Mouse (Mus musculus) liver, embryonic 13.5 days (tissue): ENCODE data around the gene Gm45623. TPM values are rescaled to one million over a fixed set of nuclear protein-coding genes. Genes with fewer than 3 reads are reported as not detected.

Experiments
- ATAC-seq: fragments of 200-750 bp; cut with Nextera tagmentation; 2 replicates; pipeline ENCODE4 v1.8.0; 2017; ENCODE audit warnings: low read depth, mild to moderate bottlenecking, moderate number of reproducible peaks, moderate library complexity
- DNase-seq: peaks from one replicate; pipeline ENCODE4 v3.0.0; 2022
- H3K27ac ChIP-seq: fragments of 300-500 bp; sonication (generic); 2 replicates; pipeline ENCODE4 v1.5.1; 2015; ENCODE audit warnings: moderate library complexity, mild to moderate bottlenecking, inconsistent platforms
- H3K27me3 ChIP-seq: fragments of 300-500 bp; sonication (generic); 2 replicates; pipeline ENCODE4 v1.6.1; 2015; ENCODE audit warnings: mild to moderate bottlenecking, inconsistent platforms
- H3K36me3 ChIP-seq: fragments of 300-500 bp; sonication (generic); 2 replicates; pipeline ENCODE4 v1.6.1; 2015; ENCODE audit warnings: mild to moderate bottlenecking, inconsistent platforms
- H3K4me1 ChIP-seq: fragments of 300-500 bp; sonication (generic); replicated peaks from 2 replicates; pipeline ENCODE4 v1.6.1; 2015; ENCODE audit warnings: inconsistent platforms
- H3K4me2 ChIP-seq: fragments of 300-500 bp; sonication (generic); 2 replicates; pipeline ENCODE4 v1.6.1; 2015; ENCODE audit warnings: inconsistent platforms, mild to moderate bottlenecking, moderate library complexity
- H3K4me3 ChIP-seq: fragments of 300-500 bp; sonication (generic); replicated peaks from 2 replicates; pipeline ENCODE4 v1.5.1; 2015; ENCODE audit warnings: mild to moderate bottlenecking, inconsistent platforms
- H3K9ac ChIP-seq: fragments of 300-500 bp; sonication (generic); 2 replicates; pipeline ENCODE4 v1.6.1; 2015; ENCODE audit warnings: mild to moderate bottlenecking, inconsistent platforms
- H3K9me3 ChIP-seq: fragments of 300-500 bp; sonication (generic); replicated peaks from 2 replicates; pipeline ENCODE4 v1.6.1; 2016; ENCODE audit warnings: inconsistent platforms
- WGBS: fragments of 180-500 bp; shearing (Covaris S2); methylation state at CpG from one replicate; pipeline ENCODE4 v1.1.7; 2015; ENCODE audit not compliant: insufficient replicate concordance; 5-methylcytosine and 5-hydroxymethylcytosine counted together
- polyA plus RNA-seq: library from polyadenylated mRNA; unstranded; fragments of >200 nt; fragmentation: Nextera tagmentation; extraction: Ambion mirVana; gene quantifications from 2 replicates; pipeline ENCODE4 v1.2.1, GENCODE M21; 2015

Gm45623 gene
- polyA plus RNA-seq, 1 experiment from 2014 or later = not detected

DNA sequence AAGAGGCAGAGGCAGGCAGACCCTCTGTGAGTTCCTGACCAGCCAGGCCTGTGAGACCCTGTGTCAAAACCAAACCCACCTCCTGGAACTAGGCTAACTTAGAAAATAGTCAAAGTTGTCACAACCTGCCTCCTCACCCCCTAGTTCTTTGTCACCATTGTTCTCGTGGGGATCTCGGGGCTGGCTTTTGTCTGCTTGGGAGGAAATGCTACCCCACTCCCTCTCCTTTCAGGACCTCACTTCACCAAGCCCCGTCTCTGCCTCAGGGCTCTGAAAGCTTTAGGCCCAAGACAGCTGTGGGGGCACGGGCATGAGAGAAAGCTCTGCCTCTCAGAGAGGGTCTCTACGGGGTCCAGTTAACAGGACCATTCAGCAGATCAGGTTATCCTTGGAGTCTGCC lies 1.9 kb downstream of the Gm45623 start:
- ATAC-seq = no peak
- 28% methylated on average over 5 of the region's 5 CpGs for WGBS
- DNase-seq = no peak
- H3K9me3 ChIP-seq = no peaks in the 10 kb centered on the region
- H3K27ac ChIP-seq = no peak overlapping the region
- no peak overlapping the region for H3K9ac ChIP-seq
- no peaks in the 10 kb centered on the region for H3K36me3 ChIP-seq
- H3K4me1 ChIP-seq = peaks cover 18% of the 10 kb centered on the region
- no peak overlapping the region for H3K4me3 ChIP-seq
- no peak overlapping the region for H3K4me2 ChIP-seq
- H3K27me3 ChIP-seq = peaks cover 71% of the 10 kb centered on the region

DNA sequence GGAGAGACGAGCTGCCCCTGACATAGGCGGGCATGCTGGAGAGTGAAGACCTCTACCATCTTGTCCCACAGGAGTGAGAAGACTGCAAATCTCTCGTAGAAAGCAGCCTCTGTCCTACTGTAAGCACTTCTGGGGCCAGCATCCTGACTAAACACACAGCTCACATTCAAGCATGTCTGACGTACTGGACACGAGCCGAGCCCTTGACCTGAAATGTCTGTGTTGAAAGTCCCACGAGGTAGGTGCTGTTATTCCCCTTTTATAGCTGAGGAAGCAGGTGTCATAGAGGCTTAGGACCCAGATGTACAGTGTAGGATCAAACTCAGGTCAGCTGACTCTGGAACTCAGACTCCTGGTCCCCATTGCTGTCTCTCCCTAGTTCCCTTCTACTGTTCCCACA lies 4.2 kb downstream of the Gm45623 start:
- Histone ChIP-seq H3K36me3 (no peaks in the 10 kb centered on the region), H3K27ac (no peak overlapping the region), H3K4me2 (no peak overlapping the region), H3K9me3 (no peaks in the 10 kb centered on the region), H3K4me1 (peaks cover 19% of the 10 kb centered on the region), H3K4me3 (no peak overlapping the region), H3K9ac (no peak overlapping the region), H3K27me3 (peaks cover 47% of the 10 kb centered on the region)
- DNase-seq (no peak), ATAC-seq (no peak)
- 64% methylated on average over 7 of the region's 7 CpGs for WGBS

DNA sequence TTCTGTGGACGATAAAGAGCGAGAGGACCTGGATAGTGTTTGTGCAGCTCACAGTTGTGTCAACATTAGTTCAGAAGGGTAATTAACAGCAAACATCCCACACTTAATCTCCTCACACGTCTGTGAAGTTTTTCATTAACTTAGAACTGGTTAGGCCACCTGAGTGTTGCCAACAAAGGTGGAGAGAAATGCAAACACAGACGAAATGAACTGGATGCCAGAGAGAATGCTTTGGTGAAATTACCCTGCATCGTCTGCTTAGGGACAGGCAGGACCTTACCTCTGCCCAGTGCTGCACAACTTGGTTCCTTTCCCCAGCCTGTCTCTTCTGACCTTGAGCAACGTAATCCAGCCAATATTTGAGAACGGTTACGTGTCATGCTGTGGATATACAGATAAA lies 6.1 kb downstream of the Gm45623 start:
- H3K4me2 ChIP-seq = no peak overlapping the region

DNA sequence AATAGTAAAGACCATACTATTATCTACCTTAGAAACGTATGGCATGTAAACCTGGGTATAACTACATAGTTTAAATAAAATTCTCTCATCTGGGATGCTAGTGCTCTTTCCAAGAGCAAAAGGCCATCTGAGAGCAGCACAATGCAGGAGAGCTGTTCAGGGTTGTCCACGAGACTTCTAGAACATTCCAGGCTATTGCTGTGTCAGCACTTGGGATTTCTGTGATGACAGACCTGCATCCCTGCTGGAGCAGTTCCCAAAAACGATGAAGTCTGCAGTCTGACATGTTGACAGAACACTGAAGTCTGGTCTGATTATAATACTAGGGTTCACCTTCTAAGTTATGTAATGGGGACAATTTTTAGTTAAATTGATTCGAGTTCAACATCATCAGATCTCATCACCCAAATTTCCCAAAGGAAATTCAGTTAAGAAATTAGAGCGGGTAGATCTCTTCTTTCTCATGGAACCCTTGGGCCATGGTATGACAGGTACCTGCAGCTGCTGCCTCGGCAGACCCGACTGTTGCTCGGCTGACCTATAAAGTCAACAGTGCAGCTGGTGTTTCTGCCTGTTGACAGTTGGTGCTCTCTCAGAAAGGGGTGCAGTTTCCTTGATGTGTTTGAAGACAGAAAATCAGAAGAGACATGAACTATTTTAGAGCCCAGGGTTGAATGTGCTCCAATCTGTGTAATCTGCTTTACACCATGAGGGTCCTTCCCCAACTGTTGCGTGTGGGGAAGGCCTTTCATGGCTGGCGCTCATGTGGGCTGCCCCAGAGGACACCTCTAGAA lies 6.7 kb downstream of the Gm45623 start:
- WGBS = 56% methylated on average over 10 of the region's 10 CpGs
- H3K9me3 ChIP-seq = no peaks in the 10 kb centered on the region
- H3K27me3 ChIP-seq = peaks cover 22% of the 10 kb centered on the region
- H3K9ac ChIP-seq = no peak overlapping the region
- no peak for DNase-seq
- H3K4me1 ChIP-seq = 0 out of 2 replicates have a peak, but pooled peaks cover 8% of the 10 kb centered on the region
- H3K36me3 ChIP-seq = no peaks in the 10 kb centered on the region
- no peak overlapping the region for H3K4me3 ChIP-seq
- no peak overlapping the region for H3K4me2 ChIP-seq
- ATAC-seq = no peak
- H3K27ac ChIP-seq = no peak overlapping the region

More for the DNA sequence above, 6.1 kb downstream of the Gm45623 start:
- peaks cover 28% of the 10 kb centered on the region for H3K27me3 ChIP-seq
- H3K4me3 ChIP-seq = no peak overlapping the region
- H3K4me1 ChIP-seq = peaks cover 9% of the 10 kb centered on the region; the same call in 1 of the 2 replicates
- DNase-seq (no peak), ATAC-seq (no peak)
- no peak overlapping the region for H3K27ac ChIP-seq
- no peaks in the 10 kb centered on the region for H3K9me3 ChIP-seq
- no peak overlapping the region for H3K9ac ChIP-seq
- H3K36me3 ChIP-seq = no peaks in the 10 kb centered on the region
- WGBS = 42% methylated on average over 8 of the region's 8 CpGs

DNA sequence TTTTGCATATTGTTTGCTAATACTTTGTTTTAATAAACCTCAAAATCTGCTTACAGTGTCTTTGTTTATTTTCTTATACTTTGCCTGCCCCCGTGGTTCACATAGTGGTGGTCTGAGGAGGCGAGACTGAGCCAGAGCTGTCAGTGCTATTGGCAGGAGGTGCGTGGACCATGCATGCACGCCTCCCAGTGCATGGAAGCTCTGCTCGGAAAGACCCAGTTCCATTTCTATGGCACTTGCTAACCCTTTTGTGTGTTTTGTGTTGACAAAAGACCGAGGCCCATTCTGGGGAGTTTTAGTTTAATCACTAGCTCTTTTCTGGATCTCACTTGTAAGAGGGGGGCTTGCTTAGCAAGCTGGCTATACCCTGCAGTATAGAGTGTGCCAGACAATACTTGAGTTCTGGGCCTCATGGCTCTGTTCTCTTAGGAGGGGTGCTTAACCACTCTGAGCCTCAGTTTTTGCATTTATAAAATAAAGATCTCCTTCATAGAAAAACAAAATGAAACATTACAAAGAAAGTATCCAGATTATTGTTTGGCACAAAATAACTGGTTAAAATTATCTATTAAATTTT lies 11.2 kb downstream of the Gm45623 start:
- 78% methylated on average over 6 of the region's 6 CpGs for WGBS
- DNase-seq = no peak
- H3K4me1 ChIP-seq = 0 out of 2 replicates have a peak, but pooled peaks cover 5% of the 10 kb centered on the region

DNA sequence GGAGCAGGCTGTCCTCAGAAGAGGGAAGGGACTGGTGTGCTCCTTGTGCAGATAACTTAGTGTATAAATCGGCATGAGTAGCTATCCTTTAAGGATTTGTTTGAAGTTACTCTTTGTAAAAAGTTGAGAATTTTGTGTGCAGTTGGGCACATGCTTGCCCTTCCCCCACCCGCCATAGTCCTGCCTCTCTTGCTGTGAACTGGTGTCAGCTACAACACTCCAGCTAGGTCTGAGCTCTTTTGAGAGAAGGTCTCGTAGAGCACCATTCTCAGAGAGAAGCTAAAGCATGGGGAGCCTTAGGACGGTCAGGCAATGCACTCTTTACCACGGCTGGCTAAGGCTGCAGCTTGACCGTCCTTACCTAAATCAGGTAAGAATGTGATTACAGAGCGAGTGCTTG lies 11.9 kb downstream of the Gm45623 start:
- Histone ChIP-seq H3K4me1 (0 out of 2 replicates have a peak, but pooled peaks cover under 1% of the 10 kb centered on the region), H3K4me2 (no peak overlapping the region), H3K4me3 (no peak overlapping the region), H3K9me3 (no peaks in the 10 kb centered on the region), H3K9ac (no peak overlapping the region), H3K27ac (no peak overlapping the region), H3K36me3 (peaks cover 31% of the 10 kb centered on the region), H3K27me3 (no peaks in the 10 kb centered on the region)
- ATAC-seq (no peak), DNase-seq (no peak)
- WGBS = 74% methylated on average over 7 of the region's 7 CpGs

More for the DNA sequence above, 11.2 kb downstream of the Gm45623 start:
- Histone ChIP-seq H3K4me3 (no peak overlapping the region), H3K27ac (no peak overlapping the region), H3K36me3 (peaks cover 26% of the 10 kb centered on the region), H3K27me3 (no peaks in the 10 kb centered on the region), H3K9ac (no peak overlapping the region), H3K9me3 (no peaks in the 10 kb centered on the region), H3K4me2 (no peak overlapping the region)
- no peak for ATAC-seq

DNA sequence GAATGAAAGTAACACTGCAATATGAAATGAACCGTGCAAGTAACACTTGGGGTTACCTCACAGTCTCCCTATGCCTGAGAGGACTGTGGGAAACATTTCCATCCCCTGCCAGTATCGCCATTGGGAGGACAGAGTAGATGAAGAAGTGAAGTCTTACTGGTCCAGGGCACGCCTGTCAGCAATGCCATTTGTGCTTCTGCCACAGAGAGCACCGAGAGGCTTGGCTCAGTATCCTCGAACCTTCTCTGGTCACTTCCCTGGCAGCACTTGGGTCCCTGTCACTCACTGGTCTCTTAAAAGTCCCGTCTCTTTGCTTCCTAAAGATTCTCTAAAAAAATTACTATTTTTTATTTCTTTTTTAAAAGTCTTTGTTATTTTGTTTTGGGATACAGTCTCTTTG lies 13.1 kb downstream of the Gm45623 start:
- no peaks in the 10 kb centered on the region for H3K9me3 ChIP-seq
- no peak for DNase-seq
- H3K27ac ChIP-seq = no peak overlapping the region
- peaks cover 35% of the 10 kb centered on the region for H3K36me3 ChIP-seq
- no peaks in the 10 kb centered on the region for H3K27me3 ChIP-seq
- no peak for ATAC-seq
- H3K9ac ChIP-seq = no peak overlapping the region
- H3K4me1 ChIP-seq = 0 out of 2 replicates have a peak, but pooled peaks cover under 1% of the 10 kb centered on the region
- H3K4me3 ChIP-seq = no peak overlapping the region
- 73% methylated on average over 6 of the region's 6 CpGs for WGBS
- H3K4me2 ChIP-seq = no peak overlapping the region

DNA sequence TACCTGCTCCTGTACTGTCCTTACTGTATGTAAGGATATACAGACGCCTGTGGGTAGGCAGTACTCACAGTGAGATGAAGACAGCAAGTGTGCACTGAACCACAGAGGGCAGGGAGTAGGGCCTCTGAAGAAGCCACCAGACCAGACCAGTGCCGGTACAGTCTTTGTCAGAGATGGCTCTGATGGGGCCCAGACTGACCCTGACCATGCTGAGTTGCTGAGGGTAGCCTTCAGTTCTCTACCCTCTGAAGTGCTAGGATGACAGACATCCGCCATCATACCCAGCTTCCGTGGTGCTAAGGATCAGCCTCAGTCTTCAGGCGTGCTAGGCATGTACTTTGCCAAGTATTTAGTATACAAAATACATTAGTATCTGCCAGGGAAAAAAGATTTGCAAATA lies 14.1 kb downstream of the Gm45623 start:
- H3K27me3 ChIP-seq = no peaks in the 10 kb centered on the region
- ATAC-seq = no peak
- no peak overlapping the region for H3K4me3 ChIP-seq
- peaks cover 9% of the 10 kb centered on the region for H3K4me1 ChIP-seq
- no peak overlapping the region for H3K27ac ChIP-seq
- no peaks in the 10 kb centered on the region for H3K9me3 ChIP-seq
- no peak overlapping the region for H3K9ac ChIP-seq
- 79% methylated on average over 5 of the region's 5 CpGs for WGBS
- peaks cover 38% of the 10 kb centered on the region for H3K36me3 ChIP-seq
- DNase-seq = no peak
- no peak overlapping the region for H3K4me2 ChIP-seq

DNA sequence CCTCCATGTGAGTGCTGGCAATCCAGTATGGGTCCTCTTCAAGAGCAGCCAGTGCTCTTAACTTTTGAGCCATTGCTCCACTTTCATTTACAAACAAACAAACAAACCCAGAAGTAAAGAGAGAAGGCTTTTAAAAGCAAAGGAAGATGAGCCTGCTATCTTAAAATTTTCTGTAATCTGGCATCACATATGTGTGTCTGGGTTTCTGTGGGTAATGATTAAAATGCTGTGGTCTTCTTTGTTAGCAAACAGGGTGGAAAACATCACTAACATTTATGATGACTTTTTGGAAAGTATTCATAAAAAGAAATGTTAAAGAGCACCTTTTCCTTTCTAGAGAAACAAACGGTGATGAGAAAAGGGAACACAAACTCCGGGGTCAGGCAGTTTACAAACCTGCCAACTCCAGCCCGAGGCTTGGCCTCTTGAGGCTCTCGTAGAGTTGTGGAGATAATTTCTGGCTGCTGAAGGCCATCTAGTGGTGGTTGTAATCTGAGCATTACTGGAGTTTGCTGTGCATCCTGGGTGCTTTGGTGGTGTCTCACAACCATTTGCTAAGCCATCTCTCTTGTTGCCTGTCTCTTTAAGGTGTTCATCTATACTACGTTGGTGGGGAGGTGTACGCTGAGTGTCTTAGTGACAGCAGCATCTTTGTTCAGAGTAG lies 18.3 kb downstream of the Gm45623 start:
- no peak for DNase-seq
- ATAC-seq = no peak
- no peak overlapping the region for H3K4me2 ChIP-seq
- 52% methylated on average over 6 of the region's 6 CpGs for WGBS
- H3K4me1 ChIP-seq = peaks cover 13% of the 10 kb centered on the region
- H3K9ac ChIP-seq = no peak overlapping the region
- H3K27ac ChIP-seq = no peak overlapping the region
- H3K36me3 ChIP-seq = peaks cover 62% of the 10 kb centered on the region
- H3K4me3 ChIP-seq = no peak overlapping the region
- H3K9me3 ChIP-seq = no peaks in the 10 kb centered on the region
- no peaks in the 10 kb centered on the region for H3K27me3 ChIP-seq

DNA sequence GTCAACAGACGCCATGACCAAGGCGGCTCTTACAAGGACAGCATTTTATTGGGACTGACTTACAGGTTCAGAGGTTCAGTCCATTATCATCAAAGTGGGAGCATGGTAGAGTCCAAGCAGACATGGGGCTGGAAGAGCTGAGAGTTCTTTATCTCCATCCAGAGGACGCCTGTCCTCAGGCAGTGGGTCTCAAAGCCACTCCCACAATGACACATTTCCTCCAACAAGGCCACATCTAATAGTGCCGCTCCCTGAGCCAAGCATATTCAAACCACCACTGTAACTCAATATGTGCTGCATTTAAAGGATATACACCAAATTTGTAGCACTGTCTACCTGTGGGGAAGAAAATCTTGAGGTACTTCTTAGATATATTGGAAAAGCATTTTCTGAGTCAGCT lies 19.0 kb downstream of the Gm45623 start:
- DNase-seq (no peak), ATAC-seq (no peak)
- no peak overlapping the region for H3K27ac ChIP-seq
- 64% methylated on average over 4 of the region's 4 CpGs for WGBS
- peaks cover 13% of the 10 kb centered on the region for H3K4me1 ChIP-seq
- H3K9ac ChIP-seq = no peak overlapping the region
- H3K4me2 ChIP-seq = no peak overlapping the region
- H3K27me3 ChIP-seq = no peaks in the 10 kb centered on the region
- no peaks in the 10 kb centered on the region for H3K9me3 ChIP-seq
- no peak overlapping the region for H3K4me3 ChIP-seq
- peaks cover 67% of the 10 kb centered on the region for H3K36me3 ChIP-seq

DNA sequence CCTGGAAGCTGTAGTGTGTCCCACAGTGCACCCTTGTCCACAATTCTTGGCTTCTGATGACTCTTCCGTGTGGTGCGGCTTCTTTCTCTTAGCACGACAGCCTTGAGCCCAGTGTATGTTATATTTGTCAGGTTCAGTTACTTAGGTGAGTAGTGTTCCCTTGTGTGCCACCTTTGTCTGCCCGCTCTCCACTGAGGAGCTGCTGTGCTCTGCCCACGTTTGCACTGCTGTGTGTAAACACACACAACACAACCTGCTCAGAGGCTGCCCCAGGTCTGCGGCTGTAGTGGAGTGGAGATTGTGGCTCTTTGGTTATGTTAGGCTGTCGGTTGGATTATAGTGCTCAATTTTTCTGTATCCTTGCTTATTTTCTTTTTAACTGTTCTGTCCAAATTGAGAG lies 24.6 kb downstream of the Gm45623 start:
- ATAC-seq = no peak
- 86% methylated on average over 7 of the region's 7 CpGs for WGBS
- H3K36me3 ChIP-seq = peaks cover 71% of the 10 kb centered on the region

More for the DNA sequence above, 24.6 kb downstream of the Gm45623 start:
- H3K4me1 ChIP-seq = no peaks in the 10 kb centered on the region
- no peaks in the 10 kb centered on the region for H3K27me3 ChIP-seq
- H3K27ac ChIP-seq = no peak overlapping the region
- H3K9ac ChIP-seq = no peak overlapping the region
- H3K4me3 ChIP-seq = no peak overlapping the region
- no peak for DNase-seq
- no peaks in the 10 kb centered on the region for H3K9me3 ChIP-seq
- H3K4me2 ChIP-seq = no peak overlapping the region
